Mouse (Mus musculus) B cell, adult (primary cell): Measurements from ENCODE around the gene Oxa1l. TPM values are rescaled to one million over a fixed set of nuclear protein-coding genes. Genes with fewer than 3 reads are reported as not detected.

Experiments used
- total RNA-seq: library from RNA; stranded (reverse); gene quantifications from 4 replicates; pipeline ENCODE4 v1.2.4, GENCODE M21; 2023; ENCODE audit not compliant: inconsistent age

Oxa1l gene
- 81.9 to 88.9 TPM (median 83.2 TPM) in 4 replicates for total RNA-seq

GRCm38 (mm10) chr14:54360577-54361340, at the start of gene Oxa1l:
Oxa1l (plus strand) TSS chr14:54360834.

GRCm38 (mm10) chr14:54417623-54418081, 57.0 kb downstream of the Oxa1l start, which contains the start of gene Slc7a7:
Slc7a7 (minus strand) TSS chr14:54417780.

Other genes starting within 250 kb of the Oxa1l start
- 134 to 156 TPM (median 143 TPM) in 4 replicates for gene Dad1, start 106.7 kb upstream of the Oxa1l start, total RNA-seq
- 8.0 to 11.5 TPM (median 9.6 TPM) in 4 replicates for gene Abhd4, start 106.6 kb upstream of the Oxa1l start, total RNA-seq
- gene Olfr49, start 75.9 kb upstream of the Oxa1l start, total RNA-seq, result 0.10 to 0.36 TPM (median 0.12 TPM) in 3 of 4 replicates, not detected in the other
- 7.1 to 10.6 TPM (median 8.9 TPM) in 4 replicates for gene Slc7a7, start 56.9 kb downstream of the Oxa1l start, total RNA-seq
- 88.1 to 99.8 TPM (median 93.2 TPM) in 4 replicates for gene Mrpl52, start 66.1 kb downstream of the Oxa1l start, total RNA-seq
- 0.33 to 1.7 TPM (median 1.6 TPM) in 4 replicates for gene Mmp14, start 70.8 kb downstream of the Oxa1l start, total RNA-seq
- gene Lrp10, start 103.3 kb downstream of the Oxa1l start, total RNA-seq, result 180 to 202 TPM (median 185 TPM) in 4 replicates
- gene Rem2, start 115.3 kb downstream of the Oxa1l start, total RNA-seq, result 1.1 to 2.1 TPM (median 1.4 TPM) in 4 replicates
- gene Prmt5, start 156.7 kb downstream of the Oxa1l start, total RNA-seq, result 31.8 to 42.2 TPM (median 34.2 TPM) in 4 replicates
- gene Haus4, start 193.8 kb downstream of the Oxa1l start, total RNA-seq, result 10.7 to 13.0 TPM (median 12.2 TPM) in 4 replicates
- gene Ajuba, start 216.7 kb downstream of the Oxa1l start, total RNA-seq, result 0.18 to 0.32 TPM in 2 of 4 replicates, not detected in the others
- 5.1 to 9.3 TPM (median 6.8 TPM) in 4 replicates for gene 4931414P19Rik, start 245.2 kb downstream of the Oxa1l start, total RNA-seq